Mouse (Mus musculus): Measurements from ENCODE around the gene Tubgcp2.

Tubgcp2 gene

GRCm38 (mm10) chr7:140036281-140037170 lies at the start of gene Tubgcp2, which contains the start of gene Zfp511:
TSS of gene Tubgcp2 (minus strand) at chr7:140036669.
TSS of gene Zfp511 (plus strand) at chr7:140036391.
- peak; percentile 97 for DNase-seq

GRCm38 (mm10) chr7:140082242-140082678 lies 45.8 kb upstream of the Tubgcp2 start, which contains the start of gene Caly:
TSS of gene Caly (minus strand) at chr7:140082548.
- no peak for DNase-seq

GRCm38 (mm10) chr7:140081408-140082241 lies 45.2 kb upstream of the Tubgcp2 start:
- no peak for DNase-seq

- peak; percentile 55 for DNase-seq
Observed at GRCm38 (mm10) chr7:140080503-140081156, 44.2 kb upstream of the Tubgcp2 start.

- peak; percentile 75 for DNase-seq
Observed at GRCm38 (mm10) chr7:140078711-140079110, 42.2 kb upstream of the Tubgcp2 start.

- DNase-seq, result no peak
Observed at GRCm38 (mm10) chr7:140077698-140078097, 41.2 kb upstream of the Tubgcp2 start.

GRCm38 (mm10) chr7:140070042-140070711 lies 33.7 kb upstream of the Tubgcp2 start:
- no peak for DNase-seq

GRCm38 (mm10) chr7:140067397-140067796 lies 30.9 kb upstream of the Tubgcp2 start:
- no peak for DNase-seq

GRCm38 (mm10) chr7:140063092-140063491 lies 26.6 kb upstream of the Tubgcp2 start:
- DNase-seq, result peak; percentile 76

DNA sequence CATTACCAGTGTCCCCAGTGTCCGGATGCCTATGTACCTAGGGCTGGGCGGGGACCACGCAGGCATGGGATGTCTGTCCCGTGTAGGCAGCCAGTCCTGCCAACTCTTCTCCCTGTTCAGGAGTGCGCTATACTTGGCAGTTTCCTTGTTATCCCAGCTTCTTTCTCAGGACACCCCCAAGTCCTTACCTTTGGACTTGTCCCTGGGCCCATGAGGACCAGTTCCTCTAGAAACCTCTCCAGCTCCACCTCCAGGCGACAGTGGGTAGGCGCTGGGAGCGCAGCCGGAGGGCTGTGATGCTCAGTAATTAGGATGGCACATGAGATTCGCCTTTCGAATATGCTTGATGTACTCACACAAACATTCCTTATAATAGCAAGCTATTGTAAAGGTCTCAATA lies 25.8 kb upstream of the Tubgcp2 start:
- peak; percentile 15 for DNase-seq

- DNase-seq, result no peak
Observed at GRCm38 (mm10) chr7:140061832-140062130, 25.3 kb upstream of the Tubgcp2 start.

DNA sequence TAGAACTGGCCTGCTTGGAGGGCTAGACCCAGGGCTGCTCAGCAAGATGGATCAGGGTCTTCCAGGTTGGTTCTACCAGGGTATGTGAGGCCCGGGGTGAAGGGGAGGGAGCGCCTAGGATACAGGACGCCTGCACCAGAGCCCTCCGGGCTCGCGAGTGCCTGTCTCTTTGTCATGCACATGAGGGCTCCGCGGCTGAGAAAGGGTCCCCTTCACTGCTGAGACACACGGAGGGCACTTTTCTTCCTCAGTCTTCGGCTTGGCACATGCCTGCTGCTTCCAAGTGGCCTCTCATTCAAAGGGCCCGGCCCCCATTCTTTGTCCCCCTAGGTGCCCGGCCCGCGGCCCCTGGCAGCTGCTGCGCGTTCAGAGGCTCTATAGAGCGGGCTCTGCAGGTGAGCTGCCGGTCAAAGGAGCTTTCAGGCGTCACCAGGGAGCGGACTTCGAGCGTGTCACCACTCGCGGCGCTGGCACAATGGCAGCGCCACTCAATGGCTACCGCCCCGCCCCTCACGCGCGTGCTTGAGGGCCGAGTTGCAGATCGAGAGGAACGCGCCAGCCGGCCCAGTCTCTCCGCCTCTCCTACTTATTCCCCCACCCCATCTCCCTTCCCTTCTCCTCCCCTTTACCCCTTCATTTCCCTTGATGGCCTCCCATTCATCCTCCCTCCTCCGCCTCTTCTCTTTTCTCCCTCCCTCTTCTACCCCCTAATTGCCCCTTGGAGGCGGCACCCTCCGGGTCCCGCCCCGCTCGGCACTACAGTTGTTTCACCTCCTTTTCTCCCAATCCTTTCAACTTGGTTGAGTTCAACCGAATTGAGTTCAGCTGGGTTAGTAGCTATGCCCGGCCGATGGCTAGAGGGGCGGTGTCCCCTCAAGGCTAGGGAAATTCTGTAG lies 24.7 kb upstream of the Tubgcp2 start:
- peak; percentile 26 for DNase-seq

DNA sequence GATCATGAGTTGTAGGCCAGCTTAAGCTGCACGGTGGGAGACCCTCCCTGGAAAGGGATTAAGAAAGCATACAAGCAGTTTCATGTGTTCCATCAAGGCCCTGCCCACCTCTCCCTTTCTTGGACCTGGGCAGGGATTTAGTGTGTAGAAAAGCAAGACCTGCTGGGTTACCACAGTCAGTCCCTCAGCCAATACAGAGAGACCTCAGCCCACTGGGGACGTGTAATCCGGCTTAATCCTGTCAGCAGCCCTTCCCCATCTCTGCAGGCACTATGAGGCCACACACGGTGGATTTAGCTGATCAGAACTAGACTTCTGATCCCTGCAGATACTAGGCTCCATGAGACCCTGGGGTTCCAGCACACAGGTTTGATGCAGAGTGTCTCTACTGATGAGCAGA lies 23.1 kb upstream of the Tubgcp2 start:
- no peak for DNase-seq

DNA sequence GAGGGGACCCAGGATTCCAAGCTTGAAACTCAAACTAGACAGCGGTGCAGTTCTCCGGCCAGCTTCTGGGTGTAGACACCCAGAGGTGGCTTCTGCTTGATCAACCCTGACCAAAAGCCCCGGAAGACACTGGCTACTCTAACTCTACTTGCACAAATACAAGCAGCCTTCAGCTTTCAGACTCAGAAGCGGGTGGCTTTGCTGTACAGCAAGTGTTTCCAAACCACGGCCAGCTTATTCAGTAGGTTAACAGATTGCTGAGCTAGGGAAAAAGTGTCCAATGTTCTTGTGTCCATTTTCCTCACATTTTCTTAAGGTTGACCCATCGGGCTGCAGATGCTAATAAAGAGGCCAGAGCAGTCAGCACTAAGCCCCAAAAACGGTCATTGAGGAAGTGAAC lies 22.1 kb upstream of the Tubgcp2 start:
- no peak for DNase-seq

GRCm38 (mm10) chr7:140057413-140058407 lies 21.2 kb upstream of the Tubgcp2 start:
- peak; percentile 21 for DNase-seq

GRCm38 (mm10) chr7:140054124-140054523 lies 17.7 kb upstream of the Tubgcp2 start:
- no peak for DNase-seq

DNA sequence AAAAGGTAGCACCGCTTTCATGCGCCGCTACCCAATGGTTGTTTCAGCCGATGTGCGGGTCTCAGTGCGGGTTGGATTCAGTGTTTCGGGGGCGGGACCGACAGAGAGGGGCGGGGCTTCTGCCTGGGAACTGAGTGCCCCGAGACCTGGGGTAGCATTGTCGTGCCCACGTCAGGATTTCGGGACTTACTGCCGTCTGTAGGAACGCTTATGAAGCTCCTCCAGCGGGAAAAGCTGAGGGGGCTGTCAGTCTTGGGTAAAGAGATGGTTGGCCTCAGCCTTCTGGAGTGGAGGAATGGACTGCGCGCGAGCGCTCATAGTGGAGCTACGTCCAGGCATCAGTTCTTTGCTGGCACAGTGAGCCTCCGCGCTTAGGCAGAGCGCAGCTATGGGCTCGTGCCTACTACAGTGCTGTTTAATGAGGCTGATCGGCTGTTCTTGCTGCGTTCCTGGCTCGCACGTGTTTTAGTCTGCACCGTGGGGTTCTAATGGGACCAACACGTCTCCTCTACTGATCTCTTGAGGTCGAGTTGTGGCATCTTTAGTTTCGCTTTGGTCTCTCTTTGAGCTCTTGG lies 12.7 kb upstream of the Tubgcp2 start:
- DNase-seq, result peak; percentile 21

- no peak for DNase-seq
Observed at GRCm38 (mm10) chr7:140048361-140049114, 12.1 kb upstream of the Tubgcp2 start, which contains the start of gene Msx3. TSS of gene Msx3 (minus strand) at chr7:140049089.

GRCm38 (mm10) chr7:140047811-140048311 lies 11.4 kb upstream of the Tubgcp2 start:
- DNase-seq, result no peak
